ENCODE assay signal across 8 mouse cellular contexts in the genomic region with DNA sequence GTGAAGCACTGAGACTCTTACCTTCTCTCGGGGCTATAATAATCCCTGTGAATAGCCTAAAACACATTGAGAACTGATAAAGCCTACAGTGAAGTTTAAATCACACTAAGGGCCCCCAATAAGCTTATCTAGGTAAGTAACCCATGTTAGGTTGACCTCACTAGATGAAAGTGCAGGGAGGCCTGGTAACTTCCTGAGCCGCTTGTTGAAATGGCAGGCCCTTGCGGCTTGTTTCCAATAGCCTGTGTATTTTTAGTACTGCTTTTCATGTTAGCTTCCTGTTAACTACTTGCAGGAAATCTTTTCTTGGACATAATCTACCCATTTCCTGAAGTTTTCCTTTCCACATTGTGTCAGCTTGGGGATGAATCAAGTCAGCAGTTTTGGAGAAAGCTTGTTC.
DNase-seq lines count a peak whose midpoint lies in the region; ATAC-seq lines count a peak whose summit lies in the region.

No protein-coding gene starts in this region.

- peak overlapping the region; percentile 51 for H3K27ac ChIP-seq in kidney, embryonic 15.5 days

- H3K4me1 ChIP-seq in kidney, embryonic 15.5 days = no peaks in the 10 kb centered on the region

- DNase-seq in CD4-positive, CD25-positive, alpha-beta regulatory T cell, adult 2 months (ENCODE audit: low read depth, low spot score) = peak; percentile 2
- DNase-seq in lung, postnatal 25 days (ENCODE audit: low spot score) = peak; percentile 27
- no peak for DNase-seq in layer of hippocampus, postnatal 10 days (ENCODE audit: low spot score in 2 of 2)
- DNase-seq in B cell, adult 2 months = no peak
- DNase-seq in cerebellum, postnatal 25 days = no peak

- 71% methylated on average over 3 of the region's 3 CpGs for WGBS in kidney, embryonic 15.5 days

- no peaks in the 10 kb centered on the region for H3K9me3 ChIP-seq in kidney, embryonic 15.5 days (replicated peaks)

- no peaks in the 10 kb centered on the region for H3K36me3 ChIP-seq in kidney, embryonic 15.5 days

- H3K4me2 ChIP-seq in kidney, embryonic 15.5 days = no peak overlapping the region

- no peak overlapping the region for H3K4me3 ChIP-seq in kidney, embryonic 15.5 days (replicated peaks)

- H3K9ac ChIP-seq in kidney, embryonic 15.5 days = no peak overlapping the region

- no peak for ATAC-seq in CD4-positive, CD25-positive, alpha-beta regulatory T cell, adult 4 months
- ATAC-seq in granulocyte monocyte progenitor cell, adult 5-6 weeks (replicated peaks; ENCODE audit: poor library complexity, severe bottlenecking) = peak; percentile 76
- no peak for ATAC-seq in kidney, embryonic 15.5 days (replicated peaks; ENCODE audit: low FRiP score)

- no peaks in the 10 kb centered on the region for H3K27me3 ChIP-seq in kidney, embryonic 15.5 days

Comparison
In these comparisons a context has a peak if more than half of its experiments do, and no peak if none do; other contexts are left out.
1. DNase-seq: peak in CD4-positive, CD25-positive, alpha-beta regulatory T cell, adult 2 months (single experiment) and lung, postnatal 25 days (single experiment); none in layer of hippocampus, postnatal 10 days (0 of 2), B cell, adult 2 months (0 of 2) and cerebellum, postnatal 25 days (0 of 2).